Mouse (Mus musculus) erythroblast, embryonic 14.5 days (primary cell): ENCODE measurements at regions not wholly inside any gene's neighbourhood (a gene's known extent, or its start where the extent isn't known, plus 50 kb on each side); places are given as distances from the start of the nearest gene placed in this dataset.

Experiments
- H3K27me3 ChIP-seq: 2 replicates; pipeline ENCODE4 v1.6.1; 2012; ENCODE audit warnings: inconsistent platforms; ENCODE audit not compliant: control insufficient read depth
- H3K36me3 ChIP-seq: 2 replicates; pipeline ENCODE4 v1.6.1; 2012; ENCODE audit warnings: mild to moderate bottlenecking, inconsistent platforms; ENCODE audit not compliant: control insufficient read depth
- H3K4me1 ChIP-seq: 2 replicates; pipeline ENCODE4 v1.6.1; 2012; ENCODE audit warnings: inconsistent platforms; ENCODE audit not compliant: control insufficient read depth
- H3K4me3 ChIP-seq: replicated peaks from 2 replicates; pipeline ENCODE3; 2012; ENCODE audit warnings: moderate library complexity, mild to moderate bottlenecking, inconsistent platforms
- H3K9me3 ChIP-seq: 2 replicates; pipeline ENCODE4 v1.6.1; 2012; ENCODE audit warnings: low read length, inconsistent platforms, mixed read lengths; ENCODE audit not compliant: control insufficient read depth
- GATA1 ChIP-seq: IDR thresholded peaks from 2 replicates; pipeline ENCODE4 v1.6.1; 2012; ENCODE audit warnings: low read length, inconsistent platforms, mixed read lengths
- TAL1 ChIP-seq: IDR thresholded peaks from 3 replicates; pipeline ENCODE4 v1.6.1; 2012; ENCODE audit warnings: low read length, inconsistent platforms, mixed read lengths

GRCm38 (mm10) chr17:79553850-79554249 lies 57.8 kb upstream of the Rmdn2 start:
- Histone ChIP-seq H3K4me1 (no peaks in the 10 kb centered on the region), H3K4me3 (no peak overlapping the region), H3K27me3 (no peaks in the 10 kb centered on the region), H3K36me3 (no peaks in the 10 kb centered on the region), H3K9me3 (peaks cover 5% of the 10 kb centered on the region; the same call in 1 of the 2 replicates)
- TF ChIP-seq TAL1, result no peak
- no peak for TF ChIP-seq GATA1

GRCm38 (mm10) chr17:79555593-79555992 lies 56.1 kb upstream of the Rmdn2 start:
- Histone ChIP-seq H3K36me3 (no peaks in the 10 kb centered on the region), H3K27me3 (no peaks in the 10 kb centered on the region), H3K4me1 (no peaks in the 10 kb centered on the region), H3K9me3 (peaks cover 17% of the 10 kb centered on the region), H3K4me3 (no peak overlapping the region)
- no peak for TF ChIP-seq GATA1
- no peak for TF ChIP-seq TAL1
